Mouse (Mus musculus) ES-E14 (cell line): Measurements from ENCODE around the gene Gpa33. TPM values are rescaled to one million over a fixed set of nuclear protein-coding genes. Genes with fewer than 3 reads are reported as not detected.
A peak's percentile ranks its signal among the peaks of the same experiment; 100 is the strongest.

Experiments
- DNase-seq: peaks from one replicate; pipeline ENCODE4 v3.0.0-alpha.2; 2013; ENCODE audit warnings: low read depth, low spot score
- H3K27ac ChIP-seq: 2 replicates; pipeline ENCODE4 v1.5.1; 2012; ENCODE audit warnings: low read depth, mild to moderate bottlenecking, low read length, moderate library complexity, mixed read lengths; ENCODE audit not compliant: poor library complexity, insufficient read depth, severe bottlenecking
- H3K36me3 ChIP-seq: 2 replicates; pipeline ENCODE4 v1.6.1; 2012; ENCODE audit warnings: mild to moderate bottlenecking, low read length, moderate library complexity, mixed read lengths; ENCODE audit not compliant: control insufficient read depth, poor library complexity, insufficient read depth, severe bottlenecking
- H3K4me1 ChIP-seq, 2 experiments: fragments of 150-350 bp in 1 of 2; sonication (generic) in 1 of 2; 2 replicates each; pipeline ENCODE4 v1.6.1; 2012; ENCODE audit warnings: low read length in 2 of 2, mild to moderate bottlenecking in 1 of 2, mixed read lengths in 1 of 2; ENCODE audit not compliant: control insufficient read depth in 2 of 2, insufficient read depth in 2 of 2, poor library complexity in 1 of 2
- H3K4me3 ChIP-seq, 2 experiments: fragments of 150-350 bp in 1 of 2; sonication (generic) in 1 of 2; 2 replicates each; pipeline ENCODE4 v1.5.1; 2012; ENCODE audit warnings: low read length in 2 of 2, low read depth in 1 of 2, mild to moderate bottlenecking in 1 of 2, mixed read lengths in 1 of 2; ENCODE audit not compliant: insufficient read depth in 1 of 2, poor library complexity in 1 of 2, severe bottlenecking in 1 of 2
- H3K9ac ChIP-seq: 2 replicates; pipeline ENCODE4 v1.6.1; 2012; ENCODE audit warnings: low read depth, mild to moderate bottlenecking, low read length, mixed read lengths; ENCODE audit not compliant: poor library complexity, insufficient read depth, severe bottlenecking
- H3K9me3 ChIP-seq: fragments of 150-350 bp; sonication (generic); 2 replicates; pipeline ENCODE4 v1.6.1; 2012; ENCODE audit warnings: low read depth, mild to moderate bottlenecking, low read length; ENCODE audit not compliant: control insufficient read depth, insufficient read depth
- CHD2 ChIP-seq: IDR thresholded peaks from 2 replicates; pipeline ENCODE4 v1.6.1; 2014; ENCODE audit warnings: mild to moderate bottlenecking, low read depth, low read length, inconsistent platforms
- HCFC1 ChIP-seq: IDR thresholded peaks from 2 replicates; pipeline ENCODE4 v1.6.1; 2012; ENCODE audit warnings: low read length, inconsistent platforms, borderline replicate concordance; ENCODE audit not compliant: insufficient read depth
- MAFK ChIP-seq: IDR thresholded peaks from 2 replicates; pipeline ENCODE4 v1.6.1; 2014; ENCODE audit warnings: mild to moderate bottlenecking, low read depth, low read length, inconsistent platforms; ENCODE audit not compliant: insufficient read depth
- ZC3H11A ChIP-seq: IDR thresholded peaks from 2 replicates; pipeline ENCODE4 v1.6.1; 2012; ENCODE audit warnings: low read depth, mild to moderate bottlenecking, inconsistent platforms, low read length, borderline replicate concordance
- ZNF384 ChIP-seq: IDR thresholded peaks from 2 replicates; pipeline ENCODE4 v1.6.1; 2012; ENCODE audit warnings: low read depth, low read length, inconsistent platforms
- in situ Hi-C, 2 experiments: fragments of 600-800 bp; cut with MboI; formaldehyde crosslinking; loops; one replicate each; pipeline ENCODE4 v1.15.1; 2025; ENCODE audit warnings: low sequenced_read_pairs in 2 of 2, inconsistent platforms in 1 of 2; ENCODE audit not compliant: unreplicated experiment in 2 of 2
- total RNA-seq: library from RNA; depleted of rRNA; stranded (reverse); fragments of 300-350 nt; gene quantifications from 2 replicates; pipeline ENCODE4 v1.2.3, GENCODE M21; 2012

Gene Gpa33
- total RNA-seq, 1 experiment = 68.0 TPM

- in situ Hi-C loops = no loop called here
- no peak overlapping the region for H3K4me3 ChIP-seq
- peaks cover 2 to 20% of the 10 kb centered on the region in 2 experiments; a peak in 3 of 4 replicates for H3K4me1 ChIP-seq
- no peak overlapping the region for H3K9ac ChIP-seq
- no peak overlapping the region for H3K27ac ChIP-seq
- DNase-seq = no peak
- peaks cover 1% of the 10 kb centered on the region; the same call in 1 of the 2 replicates for H3K9me3 ChIP-seq
- H3K36me3 ChIP-seq = peaks cover 24% of the 10 kb centered on the region
- TF ChIP-seq MAFK (no peak), CHD2 (no peak), ZNF384 (no peak), HCFC1 (no peak), ZC3H11A (no peak)
These were observed 17.6 kb downstream of the Gpa33 start for GRCm38 (mm10) chr1:166147657-166148056.

- in situ Hi-C loops = no loop called here
These were observed 19.4 kb downstream of the Gpa33 start for GRCm38 (mm10) chr1:166149441-166149840.

GRCm38 (mm10) chr1:166150035-166150434 lies 20.0 kb downstream of the Gpa33 start:
- no peak for DNase-seq
- H3K4me1 ChIP-seq = peaks cover 5 to 23% of the 10 kb centered on the region in 2 experiments; a peak in 3 of 4 replicates
- H3K36me3 ChIP-seq = peaks cover 18% of the 10 kb centered on the region
- in situ Hi-C loops = loop anchor here (5.0 to 10.0 kb wide), 2 partner anchors 148 to 375 kb away; partner anchors contain the start of gene Pou2f1 (in 1 of the 2)
- H3K27ac ChIP-seq = no peak overlapping the region; the same call in 1 of the 2 replicates
- peak overlapping the region; percentile 15; the same call in 1 of the 2 replicates for H3K9ac ChIP-seq
- TF ChIP-seq ZNF384 (no peak), HCFC1 (no peak), MAFK (no peak), ZC3H11A (no peak), CHD2 (no peak)
- H3K4me3 ChIP-seq = no peak overlapping the region
- no peaks in the 10 kb centered on the region for H3K9me3 ChIP-seq

More at GRCm38 (mm10) chr1:166149441-166149840, 19.4 kb downstream of the Gpa33 start:
- TF ChIP-seq ZC3H11A (no peak), CHD2 (no peak), ZNF384 (no peak), HCFC1 (no peak), MAFK (no peak)
- no peak overlapping the region for H3K9ac ChIP-seq
- H3K4me1 ChIP-seq = peaks cover 5 to 19% of the 10 kb centered on the region in 2 experiments; a peak in 3 of 4 replicates
- H3K9me3 ChIP-seq = peaks cover 1% of the 10 kb centered on the region; the same call in 1 of the 2 replicates
- H3K36me3 ChIP-seq = peaks cover 18% of the 10 kb centered on the region
- no peak for DNase-seq
- H3K27ac ChIP-seq = no peak overlapping the region; the same call in 1 of the 2 replicates
- H3K4me3 ChIP-seq = no peak overlapping the region

GRCm38 (mm10) chr1:166151341-166151740 lies 21.3 kb downstream of the Gpa33 start:
- no peak for DNase-seq

More at GRCm38 (mm10) chr1:166151341-166151740, 21.3 kb downstream of the Gpa33 start:
- H3K4me1 ChIP-seq = peaks cover 7 to 30% of the 10 kb centered on the region in 2 experiments; a peak in 3 of 4 replicates
- peak overlapping the region; percentile 69; the same call in 1 of the 2 replicates for H3K27ac ChIP-seq
- peak overlapping the region; percentile 55; the same call in 1 of the 2 replicates for H3K9ac ChIP-seq
- no peak overlapping the region for H3K4me3 ChIP-seq
- no peaks in the 10 kb centered on the region for H3K9me3 ChIP-seq
- in situ Hi-C loops = loop anchor here (5.0 to 10.0 kb wide), 2 partner anchors 149 to 377 kb away; partner anchors contain the start of gene Pou2f1 (in 1 of the 2)
- TF ChIP-seq MAFK = no peak
- TF ChIP-seq CHD2 = no peak
- TF ChIP-seq ZNF384 = no peak
- TF ChIP-seq ZC3H11A = no peak
- TF ChIP-seq HCFC1 = no peak
- H3K36me3 ChIP-seq = peaks cover 20% of the 10 kb centered on the region
